Mouse (Mus musculus) frontal cortex, postnatal 14 days (tissue): ENCODE data around the gene Gm29666.

Source experiments
- DNase-seq, 2 experiments: peaks; one replicate each; pipeline ENCODE4 v3.0.0; 2022; ENCODE audit warnings: low spot score in 2 of 2

The Gm29666 gene

GRCm38 (mm10) chr15:84919938-84920337 is at the start of gene Gm29666:
Gm29666 (minus strand) TSS chr15:84920038.
- no peak for DNase-seq

GRCm38 (mm10) chr15:84968534-84968933 is 48.7 kb upstream of the Gm29666 start:
- no peak for DNase-seq

- DNase-seq, result no peak
Observed at GRCm38 (mm10) chr15:84965575-84966360, 45.9 kb upstream of the Gm29666 start.

GRCm38 (mm10) chr15:84964771-84965170 is 44.9 kb upstream of the Gm29666 start:
- no peak for DNase-seq

GRCm38 (mm10) chr15:84962518-84962917 is 42.7 kb upstream of the Gm29666 start:
- DNase-seq, result no peak

GRCm38 (mm10) chr15:84960692-84961091 is 40.9 kb upstream of the Gm29666 start:
- DNase-seq, result peak; percentile 48 to 52

GRCm38 (mm10) chr15:84959891-84960290 is 40.1 kb upstream of the Gm29666 start:
- no peak for DNase-seq

GRCm38 (mm10) chr15:84958331-84958730 is 38.5 kb upstream of the Gm29666 start:
- no peak for DNase-seq

- peak in 1 of 2 experiments; percentile 62 for DNase-seq
Observed at GRCm38 (mm10) chr15:84957851-84958250, 38.0 kb upstream of the Gm29666 start.

- DNase-seq, result no peak
Observed at GRCm38 (mm10) chr15:84953259-84953658, 33.4 kb upstream of the Gm29666 start.

GRCm38 (mm10) chr15:84950053-84950452 is 30.2 kb upstream of the Gm29666 start:
- DNase-seq, result no peak

GRCm38 (mm10) chr15:84948990-84949389 is 29.2 kb upstream of the Gm29666 start:
- DNase-seq, result no peak

GRCm38 (mm10) chr15:84944319-84944718 is 24.5 kb upstream of the Gm29666 start:
- DNase-seq, result no peak

- no peak for DNase-seq
Observed at GRCm38 (mm10) chr15:84942647-84943285, 22.9 kb upstream of the Gm29666 start.

- DNase-seq, result no peak
Observed at GRCm38 (mm10) chr15:84940102-84940501, 20.3 kb upstream of the Gm29666 start.

GRCm38 (mm10) chr15:84934901-84935300 is 15.1 kb upstream of the Gm29666 start:
- DNase-seq, result no peak

GRCm38 (mm10) chr15:84932351-84932750 is 12.5 kb upstream of the Gm29666 start:
- DNase-seq, result no peak

- DNase-seq, result no peak
Observed at GRCm38 (mm10) chr15:84925495-84926018, 5.7 kb upstream of the Gm29666 start.

GRCm38 (mm10) chr15:84924781-84925315 is 5.0 kb upstream of the Gm29666 start:
- no peak for DNase-seq

GRCm38 (mm10) chr15:84923508-84924181 is 3.8 kb upstream of the Gm29666 start:
- DNase-seq, result no peak

GRCm38 (mm10) chr15:84922884-84923507 is 3.2 kb upstream of the Gm29666 start, which contains the start of gene Nup50:
Nup50 (plus strand) TSS chr15:84923411.
- DNase-seq, result peak; percentile 99 to 100

- DNase-seq, result no peak
Observed at GRCm38 (mm10) chr15:84913201-84913600, 6.6 kb downstream of the Gm29666 start.
